Mouse (Mus musculus) cerebellum, adult 2 months (tissue): ENCODE measurements around the gene Tank. TPM values are rescaled to one million over a fixed set of nuclear protein-coding genes. Genes with fewer than 3 reads are reported as not detected.

Experiments
- DNase-seq, 2 experiments: peaks; one replicate each; pipeline ENCODE4 v3.0.0; 2021
- H3K27ac ChIP-seq: fragments of 200-500 bp; 2 replicates; pipeline ENCODE4 v1.5.1; 2012; ENCODE audit warnings: low read length, control low read depth, inconsistent platforms; ENCODE audit not compliant: insufficient read depth
- H3K27me3 ChIP-seq: fragments of 200-500 bp; 2 replicates; pipeline ENCODE4 v1.6.1; 2012; ENCODE audit warnings: inconsistent platforms, mild to moderate bottlenecking, low read length, moderate library complexity; ENCODE audit not compliant: control insufficient read depth, insufficient read depth
- H3K4me1 ChIP-seq: fragments of 200-500 bp; 2 replicates; pipeline ENCODE4 v1.6.1; 2011; ENCODE audit warnings: low read length; ENCODE audit not compliant: control insufficient read depth, insufficient read depth
- H3K4me3 ChIP-seq: fragments of 200-500 bp; replicated peaks from 2 replicates; pipeline ENCODE3; 2011; ENCODE audit warnings: mild to moderate bottlenecking, low read depth, low read length, control low read depth; ENCODE audit not compliant: insufficient read depth
- CTCF ChIP-seq: fragments of 200-500 bp; IDR thresholded peaks from 2 replicates; pipeline ENCODE4 v1.5.1; 2011; ENCODE audit warnings: low read depth, mild to moderate bottlenecking, control low read depth, low read length, moderate library complexity, borderline replicate concordance; ENCODE audit not compliant: insufficient read depth
- POLR2A ChIP-seq: fragments of 200-500 bp; IDR thresholded peaks from 2 replicates; pipeline ENCODE4 v1.6.1; 2011; ENCODE audit warnings: low read length, control low read depth, borderline replicate concordance; ENCODE audit not compliant: insufficient read depth
- WGBS: fragments of 180-500 bp; shearing (Covaris S2); methylation state at CpG from one replicate; pipeline ENCODE4 v1.1.7; 2018; 5-methylcytosine and 5-hydroxymethylcytosine counted together
- polyA plus RNA-seq: library from polyadenylated mRNA; depleted of rRNA; stranded (reverse); fragments of >200 nt; gene quantifications from 2 replicates; pipeline ENCODE4 v1.2.3, GENCODE M21; 2012

The Tank gene
- polyA plus RNA-seq, 1 experiment, result 27.4 TPM

DNA sequence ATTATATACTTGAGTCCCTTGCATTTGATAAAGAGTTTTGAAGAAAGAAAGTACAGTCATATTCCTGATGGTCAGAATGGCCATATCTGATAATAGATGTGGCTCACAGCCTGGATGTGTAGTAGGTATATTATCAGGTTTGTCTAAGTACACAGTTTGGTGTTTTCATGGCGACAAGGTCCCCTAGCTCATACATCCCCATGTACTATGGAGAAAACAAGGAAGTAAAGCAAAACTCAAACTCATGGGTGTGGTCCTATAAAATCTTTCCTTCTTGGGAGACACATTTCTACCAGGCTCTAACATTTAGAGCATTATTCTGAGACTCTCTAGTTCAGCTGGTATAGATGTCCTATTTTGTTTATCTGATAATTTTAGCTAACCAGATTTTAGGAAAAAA, 21.3 kb downstream of the Tank start:
- no peaks in the 10 kb centered on the region for H3K4me1 ChIP-seq
- no peak for DNase-seq
- no peak overlapping the region for H3K4me3 ChIP-seq
- no peaks in the 10 kb centered on the region for H3K27me3 ChIP-seq
- H3K27ac ChIP-seq, result no peak overlapping the region
- TF ChIP-seq CTCF (no peak), POLR2A (no peak)
- WGBS, result 98% methylated on average over 1 of the region's 1 CpGs

DNA sequence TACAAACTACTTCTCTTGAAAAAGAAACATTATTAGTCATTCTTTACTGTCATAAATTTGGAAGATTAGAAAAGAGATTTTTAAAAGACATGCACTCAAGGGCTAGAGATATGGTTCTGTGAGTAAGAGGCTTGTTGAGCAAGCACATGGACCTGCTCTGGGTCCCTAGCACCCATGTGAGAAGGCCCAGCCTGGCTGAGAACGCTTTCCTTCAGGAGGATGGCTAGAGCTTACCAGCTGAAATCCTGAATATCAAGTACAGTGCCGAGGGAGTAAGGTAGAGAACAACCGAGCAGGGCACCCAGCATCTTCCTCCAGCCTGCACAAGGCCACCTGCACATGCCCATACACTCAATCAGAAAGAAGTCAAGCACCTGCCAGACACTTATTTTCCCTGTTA, 25.1 kb downstream of the Tank start:
- no peak overlapping the region for H3K4me3 ChIP-seq
- no peaks in the 10 kb centered on the region for H3K4me1 ChIP-seq
- WGBS, result 71% methylated on average over 3 of the region's 3 CpGs
- no peak overlapping the region for H3K27ac ChIP-seq
- DNase-seq, result no peak
- H3K27me3 ChIP-seq, result no peaks in the 10 kb centered on the region
- TF ChIP-seq POLR2A (no peak), CTCF (no peak)

DNA sequence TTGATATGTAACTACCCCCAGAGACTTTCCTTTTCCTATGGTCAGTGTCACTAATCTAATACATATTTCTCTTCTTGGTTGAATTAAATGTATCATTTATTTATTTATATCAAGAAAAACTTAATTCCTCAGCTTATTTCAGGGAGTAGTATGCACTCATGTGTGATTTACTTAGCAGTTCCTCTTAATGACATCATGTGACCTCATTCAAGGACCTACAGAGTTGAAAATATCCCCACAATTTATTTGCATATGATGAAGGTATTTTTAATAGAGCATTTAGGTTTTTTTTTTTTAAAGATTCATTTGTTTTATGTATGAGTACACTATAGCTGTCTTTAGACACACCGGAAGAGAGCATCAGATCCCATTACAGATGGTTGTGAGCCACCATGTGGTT, 28.6 kb downstream of the Tank start:
- Histone ChIP-seq H3K27ac (no peak overlapping the region), H3K27me3 (no peaks in the 10 kb centered on the region), H3K4me1 (no peaks in the 10 kb centered on the region), H3K4me3 (no peak overlapping the region)
- WGBS, result 98% methylated on average over 1 of the region's 1 CpGs
- DNase-seq, result no peak
- TF ChIP-seq POLR2A (no peak), CTCF (no peak)

DNA sequence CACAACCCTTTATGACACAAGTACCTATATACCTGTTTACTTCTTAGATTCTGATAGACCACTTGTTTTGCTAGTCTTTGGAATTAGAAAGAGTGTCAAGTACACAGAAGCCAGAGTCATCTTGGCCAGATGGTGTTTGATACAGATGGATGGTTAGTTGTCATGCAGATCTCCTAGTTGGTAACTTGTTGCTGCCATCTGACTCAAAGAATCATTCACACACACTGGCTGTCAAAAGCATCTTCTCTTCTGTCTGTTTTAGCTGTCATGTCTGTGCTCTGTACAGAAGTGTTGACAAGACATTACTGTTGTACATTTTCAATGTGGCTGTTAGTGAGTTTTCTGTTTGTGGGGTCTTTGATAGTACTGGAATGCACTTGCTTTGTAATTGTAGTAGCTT, 45.6 kb downstream of the Tank start:
- Histone ChIP-seq H3K27ac (no peak overlapping the region), H3K27me3 (no peaks in the 10 kb centered on the region), H3K4me3 (no peak overlapping the region), H3K4me1 (no peaks in the 10 kb centered on the region)
- TF ChIP-seq CTCF, result no peak
- no peak for TF ChIP-seq POLR2A
- DNase-seq, result no peak

DNA sequence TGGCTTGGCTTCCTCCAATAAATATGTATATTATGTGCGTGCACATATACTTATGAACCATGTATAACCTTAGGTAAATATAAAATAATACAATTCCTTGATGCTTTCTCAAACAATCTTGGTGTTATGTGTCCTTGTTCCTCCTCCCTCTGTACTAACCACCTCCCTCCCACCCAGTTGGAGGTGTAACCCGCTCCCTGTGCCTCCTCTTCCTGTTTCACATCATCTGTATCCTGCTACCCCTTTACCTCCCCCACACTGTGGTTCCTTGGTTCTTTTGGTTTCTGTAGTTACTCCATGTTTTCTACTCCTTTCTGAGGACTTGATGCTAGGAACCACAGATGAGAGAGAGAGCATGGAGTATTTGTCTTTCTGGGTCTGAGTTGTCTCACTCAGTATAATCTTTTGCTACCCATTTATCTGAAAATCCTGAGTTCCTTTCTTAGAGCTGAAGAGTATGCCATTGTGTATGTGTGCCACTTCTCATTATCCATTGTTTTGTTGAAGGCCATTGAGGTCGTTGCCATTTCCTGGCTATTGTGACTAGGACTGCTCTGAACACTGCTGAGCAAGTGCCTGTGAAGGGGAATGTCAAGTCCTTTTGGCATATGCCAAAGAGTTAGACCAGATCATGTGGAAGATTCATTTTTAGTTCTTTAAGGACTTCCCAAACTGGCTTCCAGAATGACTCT, 52.6 kb downstream of the Tank start:
- Histone ChIP-seq H3K27ac (no peak overlapping the region), H3K4me1 (no peaks in the 10 kb centered on the region), H3K4me3 (no peak overlapping the region), H3K27me3 (no peaks in the 10 kb centered on the region)
- WGBS, result 79% methylated on average over 3 of the region's 3 CpGs
- TF ChIP-seq POLR2A (no peak), CTCF (no peak)
- no peak for DNase-seq

DNA sequence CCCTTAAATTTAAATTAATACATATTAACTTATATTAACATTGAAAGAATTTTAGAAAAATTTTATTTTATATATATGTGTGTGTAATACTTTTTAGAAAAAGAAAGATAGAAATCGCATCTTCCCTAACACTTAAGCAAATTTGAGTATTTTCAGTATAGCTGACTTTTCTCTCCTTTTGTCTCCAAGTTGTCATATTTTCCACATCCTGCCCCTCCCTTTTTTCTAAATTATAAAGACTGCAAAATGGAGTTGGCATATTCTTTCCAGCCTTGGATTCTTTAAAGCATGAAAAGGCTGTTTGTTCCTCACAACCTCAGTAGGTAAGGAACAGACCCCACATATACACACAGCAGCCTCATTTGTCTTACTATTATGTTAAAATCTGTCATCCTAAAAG, 56.7 kb downstream of the Tank start:
- WGBS, result 98% methylated on average over 1 of the region's 1 CpGs
- H3K4me3 ChIP-seq, result no peak overlapping the region
- H3K27ac ChIP-seq, result no peak overlapping the region
- H3K27me3 ChIP-seq, result no peaks in the 10 kb centered on the region
- DNase-seq, result no peak
- no peaks in the 10 kb centered on the region for H3K4me1 ChIP-seq
- TF ChIP-seq CTCF (no peak), POLR2A (no peak)

DNA sequence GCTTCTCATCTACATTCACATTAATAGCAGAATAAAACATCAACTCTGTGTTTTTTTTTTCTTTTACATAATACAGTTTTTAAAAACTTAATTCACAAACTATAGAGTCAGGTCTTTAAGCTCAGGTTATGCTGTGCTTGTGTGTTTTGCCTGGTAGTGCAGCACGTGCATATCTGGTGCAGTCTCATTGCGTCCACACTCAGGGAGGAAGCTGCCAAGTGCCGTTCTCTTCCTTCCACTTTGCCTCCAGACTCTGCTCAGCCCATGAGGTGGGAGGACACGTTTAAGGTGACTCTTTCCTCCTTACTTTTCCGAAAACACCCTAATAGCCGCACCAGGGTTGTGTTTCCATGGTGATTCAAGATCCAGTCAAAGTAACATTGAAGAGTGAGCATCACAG, 59.8 kb downstream of the Tank start:
- Histone ChIP-seq H3K27me3 (no peaks in the 10 kb centered on the region), H3K27ac (no peak overlapping the region), H3K4me1 (no peaks in the 10 kb centered on the region), H3K4me3 (no peak overlapping the region)
- no peak for DNase-seq
- 76% methylated on average over 6 of the region's 6 CpGs for WGBS
- TF ChIP-seq CTCF, result no peak
- no peak for TF ChIP-seq POLR2A

DNA sequence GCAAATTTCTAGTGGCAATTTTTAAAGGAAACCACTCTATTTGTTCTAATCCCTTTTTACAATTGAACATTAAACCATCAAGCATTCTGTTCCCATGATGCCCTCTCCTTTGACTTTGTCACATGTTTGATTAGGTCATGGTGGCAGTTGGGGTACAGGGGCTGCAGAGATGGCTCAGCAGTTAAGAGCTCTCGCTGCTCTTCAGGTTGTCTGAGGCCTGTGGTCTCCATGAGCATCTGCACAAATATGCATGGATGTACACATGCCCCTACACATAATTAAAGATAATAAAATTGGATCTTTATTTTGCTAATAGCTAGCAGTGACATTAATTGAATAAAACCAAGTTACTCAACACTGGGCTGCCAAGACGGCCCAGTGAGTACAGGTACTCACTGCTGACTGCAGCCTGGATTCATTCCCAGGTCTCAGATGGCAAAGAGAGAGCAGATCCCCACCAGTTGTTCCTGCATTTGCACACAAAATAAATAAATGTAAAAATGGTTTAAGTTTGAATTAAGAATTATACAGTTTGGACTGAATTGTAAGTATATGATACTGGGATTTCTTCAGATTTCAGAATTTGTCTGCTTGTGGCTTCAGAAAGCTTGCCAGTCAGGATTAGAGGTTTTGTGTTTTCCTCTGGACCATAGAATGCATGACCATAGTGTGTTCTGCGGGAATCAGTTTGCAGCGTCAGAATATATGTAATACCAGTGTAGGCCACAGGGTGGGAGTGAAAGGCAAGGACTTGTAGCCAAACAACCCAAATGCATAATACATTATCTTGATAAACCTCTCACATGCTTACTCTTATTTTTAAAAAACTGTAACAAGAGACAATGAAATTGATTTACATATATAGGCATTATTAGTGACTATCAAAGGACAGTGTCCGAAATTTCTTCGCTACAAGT, 64.3 kb downstream of the Tank start:
- Histone ChIP-seq H3K27ac (no peak overlapping the region), H3K4me1 (no peaks in the 10 kb centered on the region), H3K4me3 (no peak overlapping the region), H3K27me3 (no peaks in the 10 kb centered on the region)
- DNase-seq, result peak; percentile 55 to 57
- peak; percentile 61; the same call in 1 of the 2 replicates for TF ChIP-seq CTCF
- no peak for TF ChIP-seq POLR2A
- 47% methylated on average over 6 of the region's 6 CpGs for WGBS

DNA sequence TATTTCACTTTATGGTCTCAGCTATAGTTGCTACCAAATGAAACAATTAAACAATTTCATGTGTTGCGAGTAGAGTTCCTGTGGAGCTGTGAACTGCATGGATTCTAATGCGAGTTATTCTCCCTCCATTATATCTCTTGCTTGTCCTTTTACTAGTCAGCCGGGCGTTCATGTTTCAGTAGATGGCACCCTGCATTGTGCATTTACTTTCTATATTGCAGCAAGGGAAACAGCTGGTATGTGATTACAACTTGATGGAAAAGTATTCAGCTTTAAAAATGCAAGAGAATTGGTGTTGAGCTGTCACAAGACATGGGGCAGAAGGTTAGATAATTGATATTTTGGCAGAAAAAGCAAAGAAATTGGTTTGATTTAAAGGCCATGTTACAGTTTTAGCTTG, 72.8 kb downstream of the Tank start:
- DNase-seq, result no peak
- WGBS, result 76% methylated on average over 4 of the region's 4 CpGs
- no peaks in the 10 kb centered on the region for H3K27me3 ChIP-seq
- H3K4me3 ChIP-seq, result no peak overlapping the region
- TF ChIP-seq CTCF (no peak), POLR2A (no peak)
- H3K4me1 ChIP-seq, result no peaks in the 10 kb centered on the region
- H3K27ac ChIP-seq, result no peak overlapping the region
